ENCODE assay signal across 11 mouse cellular contexts in the genomic region with DNA sequence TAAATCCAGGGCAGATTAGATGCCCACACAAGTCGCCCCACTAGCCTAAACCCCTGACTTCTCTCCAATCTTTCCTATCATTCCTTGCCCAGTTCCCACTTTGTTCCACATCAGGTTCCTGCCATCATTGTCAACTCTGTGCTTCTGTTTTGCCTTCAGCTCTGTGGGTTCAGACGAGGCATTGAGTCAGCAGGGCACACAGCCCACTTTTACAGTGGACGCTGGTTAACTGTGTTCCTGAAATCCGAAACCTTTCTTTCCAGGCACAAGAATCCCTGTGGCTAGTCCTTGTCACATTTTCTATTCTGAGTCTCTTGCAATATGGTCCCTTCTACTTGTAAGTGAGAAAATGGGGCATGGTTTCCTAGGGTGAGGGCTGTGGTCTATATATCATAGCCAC.
"Had no signal": no experiment of that assay in that cellular context is flagged by ENCODE, and none has a peak within 500 bp of the region (broad histone marks: within the 10 kb centered on the region; RNA-seq: fewer than 3 reads in every experiment).

No protein-coding gene starts in this region.

- DNase-seq: kidney, adult 8-10 months; kidney, postnatal 25 days; layer of hippocampus, postnatal 36 days; lung, adult 2 months; lung, postnatal 4 days; midbrain, embryonic 14.5 days; thymus, postnatal 4 days had no signal

- H3K4me2 ChIP-seq: liver, embryonic 11.5 days; liver, embryonic 15.5 days; neural tube, embryonic 12.5 days had no signal

- H3K27me3 ChIP-seq: liver, embryonic 15.5 days; neural tube, embryonic 12.5 days had no signal

- H3K4me3 ChIP-seq: liver, embryonic 15.5 days; midbrain, embryonic 10.5 days; neural tube, embryonic 12.5 days had no signal

- H3K36me3 ChIP-seq: liver, embryonic 15.5 days; midbrain, embryonic 10.5 days; neural tube, embryonic 12.5 days had no signal
